Mouse (Mus musculus) ZHBTc4 (cell line): ENCODE measurements at regions not wholly inside any gene's neighbourhood (a gene's known extent, or its start where the extent isn't known, plus 50 kb on each side); places are given as distances from the start of the nearest gene placed in this dataset.
A peak's percentile ranks its signal among the peaks of the same experiment; 100 is the strongest.

Experiments used
- DNase-seq: peaks from one replicate; pipeline ENCODE4 v3.0.0-alpha.2; 2011; ENCODE audit warnings: low read depth, low spot score

DNA sequence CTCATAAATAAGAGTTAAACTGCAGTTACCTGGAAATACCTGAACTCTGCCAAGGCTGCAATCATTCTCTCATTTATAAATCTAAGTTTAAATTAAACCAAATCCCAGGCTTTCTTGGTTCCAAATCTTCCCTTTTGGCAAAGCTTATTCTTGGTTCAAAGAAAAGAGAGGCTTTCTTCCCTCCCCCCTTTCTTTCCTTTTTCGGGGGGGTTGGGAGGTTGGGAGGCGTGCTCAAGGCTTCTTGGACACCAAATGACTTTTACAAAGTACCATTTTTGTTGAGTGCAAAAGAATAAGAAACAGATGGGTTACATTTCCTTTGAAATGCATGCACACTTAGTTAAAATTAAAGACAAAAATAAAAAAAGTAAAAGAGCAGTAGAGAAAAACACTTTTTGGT is 105.4 kb upstream of the Mroh9 start:
- DNase-seq, result no peak

DNA sequence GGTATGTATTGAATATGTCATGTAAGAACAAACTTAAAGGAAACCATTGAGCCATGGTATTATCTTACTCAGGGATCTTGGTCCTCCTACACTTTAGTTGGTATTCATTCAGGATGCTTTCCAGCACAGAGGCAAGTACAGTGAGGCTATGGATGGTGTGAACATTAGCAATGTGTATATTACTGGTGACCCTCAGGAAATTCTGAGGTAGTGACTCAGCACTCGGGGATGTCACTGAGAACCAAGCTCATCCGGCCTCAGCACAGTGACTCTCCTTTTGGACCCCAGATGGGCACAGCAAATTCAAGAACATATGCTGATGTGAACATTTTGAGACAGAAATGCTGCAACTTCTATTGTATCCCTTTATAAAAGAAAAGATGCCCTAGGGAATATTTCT is 96.4 kb upstream of the Mroh9 start:
- no peak for DNase-seq

DNA sequence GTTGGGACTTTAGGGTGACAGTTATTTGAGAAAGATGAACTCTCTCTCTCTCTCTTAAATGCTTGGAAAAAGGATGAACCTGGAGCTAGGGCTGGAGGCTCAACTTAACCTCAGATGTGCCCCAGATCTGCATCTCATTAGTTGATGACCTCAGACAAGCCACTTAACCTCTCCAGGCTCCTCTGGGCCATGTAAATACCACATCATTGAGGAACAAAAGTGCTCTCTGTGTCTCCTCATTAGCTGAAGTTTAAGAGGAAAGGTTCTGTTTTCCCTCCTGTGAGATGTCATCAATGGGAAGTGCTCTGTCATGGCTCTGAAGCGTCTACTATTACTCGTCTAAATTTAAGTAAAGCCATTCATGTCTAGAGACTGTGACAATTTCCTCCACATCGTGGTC is 91.5 kb upstream of the Mroh9 start:
- no peak for DNase-seq

DNA sequence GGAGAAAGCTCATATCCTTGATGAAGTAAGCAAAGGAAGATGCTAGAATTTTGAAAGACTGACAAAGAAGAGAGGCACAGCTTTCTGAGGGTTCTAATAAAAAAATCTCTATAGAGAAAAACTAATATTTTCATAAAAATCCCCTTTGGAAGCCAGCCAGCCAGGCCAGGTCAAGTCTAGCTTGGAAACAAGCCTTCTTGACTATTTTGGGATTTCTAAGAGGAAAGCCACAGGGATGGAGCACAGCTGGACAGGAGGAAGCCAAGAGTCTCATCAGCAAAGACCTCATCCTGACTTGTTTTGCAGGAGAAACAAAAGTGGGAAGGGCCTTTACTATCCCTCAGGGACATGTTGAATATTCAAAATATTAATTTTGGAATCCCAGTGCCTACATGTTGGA is 81.6 kb upstream of the Mroh9 start:
- DNase-seq, result no peak

DNA sequence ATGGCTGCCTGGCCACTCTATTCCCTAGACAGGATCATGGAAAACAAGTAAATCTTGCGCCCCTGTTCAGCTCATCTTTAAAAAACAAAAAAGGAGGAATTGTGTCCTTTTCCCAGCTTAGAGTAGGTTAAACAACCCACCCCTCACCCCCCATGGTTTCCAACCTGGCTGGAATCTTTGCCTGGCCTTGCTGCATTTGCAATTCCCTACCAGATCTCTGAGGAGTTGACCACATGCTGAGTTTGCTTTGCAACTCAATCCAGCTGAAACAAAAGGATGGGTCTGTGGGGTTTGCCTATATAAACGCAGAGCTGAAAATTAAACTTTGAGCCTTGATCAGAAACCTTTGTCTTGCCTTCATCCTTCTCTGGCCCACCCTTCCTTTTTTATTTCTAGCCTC is 78.2 kb upstream of the Mroh9 start:
- DNase-seq, result peak; percentile 93

DNA sequence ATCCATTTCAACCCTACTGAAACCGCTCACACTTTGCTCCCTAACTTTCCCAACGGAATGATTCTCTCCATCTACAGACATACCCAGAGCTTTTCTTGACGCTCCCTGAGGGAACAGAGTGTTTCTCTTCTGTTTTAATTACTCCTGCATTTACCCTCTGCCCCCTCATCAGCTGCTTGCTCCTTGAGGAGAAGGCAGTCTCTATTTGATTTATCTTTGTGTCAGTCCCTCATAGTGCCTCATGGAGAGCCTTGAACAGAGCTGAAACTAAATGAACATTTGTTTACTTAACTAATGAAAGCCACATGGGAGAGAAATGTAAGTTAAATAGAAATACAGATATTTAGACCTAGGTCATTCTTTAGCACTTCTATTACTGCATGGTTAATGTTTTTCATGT is 74.4 kb upstream of the Mroh9 start:
- DNase-seq, result no peak

DNA sequence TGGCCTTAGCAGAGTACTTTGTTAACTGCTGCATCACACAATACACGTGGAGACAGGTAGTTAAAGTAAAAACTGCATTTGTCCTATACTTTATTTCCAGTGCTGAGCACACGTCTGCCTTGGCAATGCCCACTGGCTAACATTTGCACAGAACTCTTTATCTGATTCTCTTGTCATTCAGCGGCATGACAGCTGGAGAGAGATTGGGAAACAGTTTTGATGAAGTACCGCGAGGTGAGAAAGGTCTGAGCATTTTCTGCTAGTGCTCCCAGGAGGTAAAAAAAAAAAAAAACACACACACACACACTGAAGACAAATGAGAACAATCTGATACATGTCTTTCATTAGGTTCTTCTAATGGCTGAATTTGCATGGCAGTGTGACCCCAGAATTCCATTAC is 73.0 kb upstream of the Mroh9 start:
- DNase-seq, result no peak

DNA sequence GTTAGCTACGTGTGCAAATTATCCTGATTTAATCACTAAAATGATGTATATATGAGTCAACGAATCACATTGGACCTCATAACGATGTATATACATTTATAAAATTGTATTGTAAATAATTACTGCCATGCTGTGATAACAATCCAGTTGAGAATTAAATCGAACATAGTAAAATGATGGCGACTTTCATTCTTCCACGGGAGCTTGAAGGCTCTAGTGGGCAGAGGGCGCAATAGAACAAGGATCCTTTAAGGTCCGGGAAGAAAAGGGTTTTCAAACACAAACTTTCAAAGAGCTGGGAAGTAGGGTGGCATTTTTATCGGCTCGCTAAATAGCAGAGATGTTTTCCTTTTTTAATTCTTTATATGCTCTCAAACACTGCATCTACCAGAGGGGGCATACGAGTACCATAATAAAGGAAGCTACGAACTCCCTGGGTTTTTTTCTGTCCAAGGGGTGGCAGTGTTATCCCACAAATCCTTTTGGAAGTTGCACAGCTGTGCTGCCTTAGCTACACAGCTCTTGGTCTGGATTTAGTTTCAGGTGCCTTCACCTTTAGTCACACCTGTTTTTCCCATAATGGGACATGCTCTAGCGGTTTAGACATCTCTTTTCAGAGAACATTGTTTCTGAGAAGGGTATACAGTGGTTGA is 64.9 kb upstream of the Mroh9 start:
- peak; percentile 80 for DNase-seq

DNA sequence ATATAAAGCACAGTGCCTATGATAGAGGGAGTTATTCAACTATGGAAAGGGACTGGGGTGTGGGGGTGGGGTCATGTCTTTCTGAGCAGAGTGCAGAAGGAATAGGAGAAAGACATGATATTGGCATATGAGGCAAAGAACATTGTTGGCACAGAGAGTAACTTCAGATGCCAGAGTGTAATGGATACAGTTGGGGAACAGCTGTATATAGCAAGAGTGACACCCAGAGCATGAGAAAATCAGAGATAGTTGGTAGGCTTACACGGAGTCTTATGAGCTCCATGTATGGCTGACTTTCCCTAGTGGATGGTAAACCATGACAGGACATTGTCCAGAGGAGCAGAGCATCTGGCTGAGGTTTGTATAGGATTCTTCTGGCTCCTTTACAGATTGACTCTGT is 61.2 kb upstream of the Mroh9 start:
- DNase-seq, result no peak

DNA sequence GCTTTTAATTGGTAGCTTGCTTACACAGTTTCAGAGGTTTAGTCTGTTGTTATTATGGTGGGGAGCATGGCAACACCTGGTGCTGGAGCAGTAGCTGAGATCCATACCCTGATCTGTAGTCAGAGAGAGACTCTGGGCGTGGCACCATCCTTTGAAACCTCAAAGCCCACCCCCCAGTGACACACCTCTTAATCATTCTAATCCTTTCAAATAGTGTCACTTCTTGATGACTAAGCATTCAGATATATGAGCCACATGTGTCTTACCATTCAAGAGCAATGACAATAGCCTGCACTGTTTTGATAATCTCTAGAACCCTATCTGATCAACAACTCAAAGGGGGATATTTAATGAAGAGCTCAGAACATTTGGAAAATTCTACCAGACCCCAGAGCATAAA is 57.6 kb upstream of the Mroh9 start:
- peak; percentile 61 for DNase-seq

DNA sequence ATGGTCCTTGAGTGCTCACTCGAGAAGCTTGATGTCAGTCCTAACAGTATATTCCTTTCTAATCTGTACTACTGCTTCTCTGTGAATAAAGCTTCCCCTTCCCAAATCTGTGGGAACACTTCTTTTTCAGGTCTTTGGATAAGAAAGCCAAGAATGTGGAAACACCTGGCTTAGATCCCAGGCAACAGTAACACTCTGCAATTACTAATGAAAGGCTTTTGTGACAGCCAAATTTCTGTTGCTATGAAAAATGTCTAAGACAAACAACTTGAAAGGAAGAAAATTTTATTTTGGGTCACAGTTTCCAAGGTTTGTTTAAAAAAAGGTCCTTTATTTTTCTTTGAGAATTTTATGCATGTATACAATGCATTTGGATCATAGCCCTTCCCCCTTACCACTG is 56.0 kb upstream of the Mroh9 start:
- DNase-seq, result no peak

DNA sequence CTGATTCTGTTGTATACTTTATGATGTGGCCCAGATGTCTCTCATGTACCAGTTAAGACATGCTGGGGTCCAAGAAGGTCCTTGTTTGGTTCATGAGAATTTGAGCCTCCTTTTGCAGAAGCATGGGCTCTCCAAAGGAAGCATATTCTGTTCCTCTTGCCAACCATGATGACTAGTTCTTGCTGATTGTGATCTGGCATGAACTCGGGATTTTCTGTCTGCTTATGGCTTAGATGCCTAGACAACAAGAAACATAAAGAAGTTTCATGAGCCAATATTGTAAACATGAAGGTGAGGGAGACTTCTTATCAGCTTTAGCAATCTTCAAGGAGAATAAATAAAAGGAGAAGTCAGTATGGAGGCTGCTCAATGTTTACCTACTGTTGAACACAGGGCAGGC is 52.7 kb upstream of the Mroh9 start:
- DNase-seq, result no peak
